Mouse (Mus musculus) neural tube, embryonic 11.5 days (tissue): ENCODE data around the gene Smc4. TPM values are rescaled to one million over a fixed set of nuclear protein-coding genes. Genes with fewer than 3 reads are reported as not detected.

Experiments
- ATAC-seq: fragments of 200-750 bp; cut with Nextera tagmentation; 2 replicates; pipeline ENCODE4 v1.8.0; 2017; ENCODE audit warnings: moderate number of reproducible peaks, mild to moderate bottlenecking, moderate TSS enrichment, moderate library complexity; ENCODE audit not compliant: insufficient read depth, low FRiP score, low TSS enrichment
- DNase-seq: peaks from one replicate; pipeline ENCODE4 v3.0.0-alpha.2; 2015; ENCODE audit warnings: low spot score
- H3K27ac ChIP-seq: fragments of 300-500 bp; sonication (generic); 2 replicates; pipeline ENCODE4 v1.5.1; 2014; ENCODE audit warnings: low read depth, mild to moderate bottlenecking, low read length
- H3K27me3 ChIP-seq: fragments of 300-500 bp; sonication (generic); 2 replicates; pipeline ENCODE4 v1.6.1; 2014; ENCODE audit warnings: mild to moderate bottlenecking, low read length, mixed read lengths; ENCODE audit not compliant: control insufficient read depth, insufficient read depth
- H3K36me3 ChIP-seq: fragments of 300-500 bp; sonication (generic); 2 replicates; pipeline ENCODE4 v1.6.1; 2014; ENCODE audit warnings: mild to moderate bottlenecking, low read length, moderate library complexity, mixed read lengths; ENCODE audit not compliant: control insufficient read depth, insufficient read depth
- H3K4me1 ChIP-seq: fragments of 300-500 bp; sonication (generic); 2 replicates; pipeline ENCODE4 v1.6.1; 2014; ENCODE audit warnings: low read length, mixed read lengths; ENCODE audit not compliant: control insufficient read depth, insufficient read depth
- H3K4me2 ChIP-seq: fragments of 300-500 bp; sonication (generic); 2 replicates; pipeline ENCODE4 v1.6.1; 2014; ENCODE audit warnings: low read depth, mild to moderate bottlenecking, moderate library complexity
- H3K4me3 ChIP-seq: fragments of 300-500 bp; sonication (generic); 2 replicates; pipeline ENCODE4 v1.5.1; 2014; ENCODE audit warnings: low read depth, low read length
- H3K9ac ChIP-seq: fragments of 300-500 bp; sonication (generic); 2 replicates; pipeline ENCODE4 v1.6.1; 2014; ENCODE audit warnings: mild to moderate bottlenecking, low read length
- H3K9me3 ChIP-seq: fragments of 300-500 bp; sonication (generic); 2 replicates; pipeline ENCODE4 v1.6.1; 2016; ENCODE audit warnings: low read length; ENCODE audit not compliant: control insufficient read depth
- WGBS: fragments of 180-500 bp; shearing (Covaris S2); extraction: QIAGEN DNeasy Blood & Tissue Kit; methylation state at CpG from one replicate; pipeline ENCODE4 v1.1.7; 2014; 5-methylcytosine and 5-hydroxymethylcytosine counted together
- polyA plus RNA-seq: library from polyadenylated mRNA; unstranded; fragments of >200 nt; fragmentation: Nextera tagmentation; extraction: Ambion mirVana; gene quantifications from 2 replicates; pipeline ENCODE4 v1.2.1, GENCODE M21; 2014

Smc4 gene
- polyA plus RNA-seq: 161 and 168 TPM in 2 replicates

DNA sequence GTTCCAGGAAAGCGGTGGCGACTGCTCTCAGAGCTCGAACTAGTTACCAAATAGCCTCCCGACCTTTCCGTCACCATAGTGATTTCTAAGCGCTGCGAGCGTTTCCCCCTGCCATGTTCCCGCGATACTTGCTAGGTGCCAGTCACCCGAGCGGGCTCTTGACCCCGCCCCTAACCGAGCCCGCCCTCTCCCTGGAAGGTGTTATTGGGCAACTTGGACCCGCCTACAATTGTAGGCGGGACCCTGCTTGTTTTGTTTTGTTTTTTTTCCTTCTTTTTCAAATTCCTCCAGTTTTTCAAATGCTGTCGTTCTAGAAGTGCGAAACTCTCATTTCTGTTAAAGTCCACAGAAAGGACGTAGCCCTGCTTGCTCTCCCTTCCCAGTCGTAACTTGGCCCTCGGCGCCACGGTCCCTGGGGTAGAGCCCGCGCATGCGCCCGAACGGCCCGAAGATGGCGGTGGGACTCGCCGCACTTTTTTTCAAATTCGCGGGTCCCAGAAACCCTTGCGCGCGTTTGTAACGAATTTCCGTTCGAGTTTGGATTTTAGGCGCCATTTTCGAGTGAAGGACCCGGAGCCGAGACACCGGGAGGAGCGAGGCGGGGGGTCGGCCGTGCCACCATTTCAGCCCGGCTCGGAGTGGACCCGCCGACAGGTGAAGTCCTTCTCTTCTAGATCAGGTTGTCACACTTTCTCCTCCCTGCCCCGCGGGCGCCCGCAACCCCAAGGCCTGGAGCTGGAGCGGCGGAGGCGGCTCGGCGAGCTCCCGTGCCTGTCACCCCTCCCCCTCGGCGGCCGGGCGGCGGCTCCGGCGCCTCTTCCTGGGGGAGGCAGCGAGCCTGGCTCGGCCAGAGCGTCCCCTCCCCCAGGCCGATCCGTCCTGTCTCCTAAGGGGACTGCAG is at the start of gene Smc4, which contains the start of gene Ift80:
Gene Smc4, plus strand, starts transcription at position 302 of the 901 bp plus-strand sequence.
Gene Ift80, minus strand, starts transcription at position 134 of the 901 bp plus-strand sequence.
- Histone ChIP-seq H3K4me3 (peak within 1 kb of the TSS; percentile 98), H3K9me3 (no peaks in the 10 kb centered on the region), H3K36me3 (no peaks in the 10 kb centered on the region), H3K27ac (peak within 1 kb of the TSS; percentile 88), H3K27me3 (no peaks in the 10 kb centered on the region), H3K4me2 (peak within 1 kb of the TSS; percentile 79), H3K4me1 (peaks cover 8% of the 10 kb centered on the region), H3K9ac (peak within 1 kb of the TSS; percentile 86)
- WGBS: under 1% methylated on average over 75 of the region's 76 CpGs
- ATAC-seq (peak; percentile 93), DNase-seq (peak; percentile 96)

- Histone ChIP-seq H3K36me3 (no peaks in the 10 kb centered on the region; the same call in 1 of the 2 replicates), H3K27me3 (no peaks in the 10 kb centered on the region)
Observed at GRCm38 (mm10) chr3:68956454-68956853, 48.1 kb upstream of the Smc4 start.

GRCm38 (mm10) chr3:68957413-68957812 is 47.1 kb upstream of the Smc4 start:
- WGBS: 88% methylated on average over 3 of the region's 3 CpGs
- no peak for DNase-seq
- no peak overlapping the region for H3K27ac ChIP-seq
- H3K9me3 ChIP-seq: no peaks in the 10 kb centered on the region
- no peak overlapping the region for H3K4me2 ChIP-seq
- ATAC-seq: no peak
- H3K27me3 ChIP-seq: no peaks in the 10 kb centered on the region
- H3K9ac ChIP-seq: no peak overlapping the region
- no peak overlapping the region for H3K4me3 ChIP-seq
- H3K4me1 ChIP-seq: no peaks in the 10 kb centered on the region
- no peaks in the 10 kb centered on the region; the same call in 1 of the 2 replicates for H3K36me3 ChIP-seq

More at GRCm38 (mm10) chr3:68956454-68956853, 48.1 kb upstream of the Smc4 start:
- Histone ChIP-seq H3K27ac (no peak overlapping the region), H3K4me3 (no peak overlapping the region), H3K9ac (no peak overlapping the region), H3K4me2 (no peak overlapping the region), H3K9me3 (no peaks in the 10 kb centered on the region), H3K4me1 (no peaks in the 10 kb centered on the region)
- ATAC-seq (no peak), DNase-seq (no peak)
- 77% methylated on average over 4 of the region's 4 CpGs for WGBS

DNA sequence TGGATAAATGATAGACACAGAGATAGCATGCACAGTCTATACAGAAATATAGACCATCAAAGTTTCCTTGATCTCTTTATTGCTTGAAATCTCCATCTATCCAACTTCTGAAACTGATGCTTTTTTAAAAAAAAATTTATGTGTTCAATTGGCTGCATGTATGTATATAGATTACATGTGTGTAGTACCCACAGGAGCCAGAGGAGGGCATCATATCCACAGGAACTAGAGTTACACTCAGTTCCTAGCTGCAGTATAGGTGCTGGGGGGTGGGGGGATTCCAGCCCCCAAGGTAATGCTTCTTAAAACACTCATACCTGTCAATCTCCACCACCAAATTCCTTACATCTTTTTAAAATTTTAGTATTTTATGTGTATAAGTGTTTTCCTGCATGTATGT is 39.9 kb upstream of the Smc4 start:
- no peak overlapping the region for H3K4me3 ChIP-seq
- H3K36me3 ChIP-seq: peaks cover 7% of the 10 kb centered on the region
- H3K27ac ChIP-seq: no peak overlapping the region
- H3K4me2 ChIP-seq: no peak overlapping the region
- no peaks in the 10 kb centered on the region for H3K9me3 ChIP-seq
- H3K9ac ChIP-seq: no peak overlapping the region
- ATAC-seq (no peak), DNase-seq (no peak)
- H3K27me3 ChIP-seq: no peaks in the 10 kb centered on the region
- H3K4me1 ChIP-seq: no peaks in the 10 kb centered on the region

DNA sequence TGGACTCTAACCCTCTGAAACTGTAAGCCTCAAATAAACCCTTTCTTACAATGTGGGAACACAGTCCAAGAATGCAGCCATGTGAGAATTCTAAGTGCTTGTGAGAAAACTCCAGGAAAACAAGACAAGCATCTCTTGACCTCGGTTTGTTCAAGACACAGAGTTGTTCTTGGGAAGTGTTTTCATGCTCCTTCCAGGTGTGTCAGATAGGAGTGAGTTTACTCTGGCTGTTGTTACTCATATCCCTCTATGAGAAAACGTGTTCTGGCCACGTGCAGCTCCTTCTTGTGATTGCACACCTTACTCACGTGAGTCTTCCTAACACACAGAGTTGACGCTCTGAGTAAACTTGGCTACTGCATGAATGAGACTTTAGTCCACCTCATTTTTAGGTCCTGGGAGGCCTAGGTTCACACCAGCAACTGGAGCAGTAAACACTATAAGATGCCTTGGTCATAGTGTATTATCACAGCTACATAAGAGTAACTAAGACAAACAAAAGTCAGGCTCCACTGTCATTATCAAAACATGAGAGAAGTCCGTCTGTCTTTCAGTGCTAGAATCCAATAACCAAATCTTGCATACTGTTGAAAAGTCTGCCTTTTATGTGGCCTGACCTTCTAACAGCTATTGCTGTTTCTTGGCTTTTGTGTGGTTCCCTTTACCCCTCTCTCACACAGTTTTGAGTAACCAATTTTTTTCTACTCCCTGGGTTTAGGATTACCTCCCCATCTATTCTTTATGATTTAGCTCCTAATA is 37.8 kb upstream of the Smc4 start:
- WGBS: 93% methylated on average over 6 of the region's 6 CpGs
- DNase-seq: no peak
- no peaks in the 10 kb centered on the region for H3K4me1 ChIP-seq
- no peaks in the 10 kb centered on the region for H3K9me3 ChIP-seq
- H3K27me3 ChIP-seq: no peaks in the 10 kb centered on the region
- no peak overlapping the region for H3K4me2 ChIP-seq
- no peak for ATAC-seq
- H3K27ac ChIP-seq: no peak overlapping the region
- no peak overlapping the region for H3K4me3 ChIP-seq
- peaks cover 7% of the 10 kb centered on the region for H3K36me3 ChIP-seq
- H3K9ac ChIP-seq: no peak overlapping the region

GRCm38 (mm10) chr3:68967404-68967803 is 37.1 kb upstream of the Smc4 start:
- no peak overlapping the region for H3K4me3 ChIP-seq
- H3K27ac ChIP-seq: no peak overlapping the region
- WGBS: 89% methylated on average over 6 of the region's 6 CpGs
- no peak for ATAC-seq
- no peak overlapping the region for H3K4me2 ChIP-seq
- H3K9me3 ChIP-seq: no peaks in the 10 kb centered on the region
- no peak for DNase-seq
- H3K36me3 ChIP-seq: peaks cover 7% of the 10 kb centered on the region
- no peaks in the 10 kb centered on the region for H3K27me3 ChIP-seq
- H3K4me1 ChIP-seq: no peaks in the 10 kb centered on the region
- no peak overlapping the region for H3K9ac ChIP-seq

GRCm38 (mm10) chr3:68969091-68969590 is 35.4 kb upstream of the Smc4 start:
- WGBS: 90% methylated on average over 3 of the region's 3 CpGs
- Histone ChIP-seq H3K4me2 (no peak overlapping the region), H3K4me3 (no peak overlapping the region), H3K36me3 (peaks cover 7% of the 10 kb centered on the region), H3K27ac (no peak overlapping the region), H3K9ac (no peak overlapping the region), H3K27me3 (no peaks in the 10 kb centered on the region), H3K4me1 (no peaks in the 10 kb centered on the region), H3K9me3 (no peaks in the 10 kb centered on the region)
- DNase-seq (no peak), ATAC-seq (no peak)

DNA sequence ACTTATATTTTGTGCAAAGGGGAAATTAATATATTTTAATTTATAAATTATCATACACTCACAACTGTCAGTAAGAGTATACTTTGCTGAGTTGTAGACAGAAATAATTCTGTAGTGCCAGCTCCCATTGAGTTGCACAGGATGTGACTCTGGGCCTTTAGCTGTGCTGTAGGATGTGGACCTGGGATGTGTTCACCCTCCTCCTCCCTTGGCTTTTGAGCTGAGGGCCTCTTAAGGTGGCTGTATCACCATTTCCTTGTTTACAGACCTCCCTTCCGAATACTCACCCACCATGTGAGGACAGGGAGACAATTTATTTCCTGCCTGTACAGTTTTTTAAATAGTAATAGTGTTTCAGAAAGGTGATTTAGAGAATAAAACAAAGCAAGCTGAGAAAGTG is 31.0 kb upstream of the Smc4 start:
- no peak overlapping the region for H3K27ac ChIP-seq
- no peak overlapping the region for H3K4me2 ChIP-seq
- DNase-seq (no peak), ATAC-seq (no peak)
- no peak overlapping the region for H3K4me3 ChIP-seq
- H3K9me3 ChIP-seq: no peaks in the 10 kb centered on the region
- no peak overlapping the region for H3K9ac ChIP-seq
- no peaks in the 10 kb centered on the region for H3K4me1 ChIP-seq
- 62% methylated on average over 1 of the region's 1 CpGs for WGBS
- H3K36me3 ChIP-seq: no peaks in the 10 kb centered on the region; the same call in 1 of the 2 replicates
- H3K27me3 ChIP-seq: no peaks in the 10 kb centered on the region
